Mouse (Mus musculus): Measurements from ENCODE around the gene Fhl3. TPM values are rescaled to one million over a fixed set of nuclear protein-coding genes. Genes with fewer than 3 reads are reported as not detected.

The Fhl3 gene
- polyA plus RNA-seq (2015; fragmentation: Nextera tagmentation; extraction: Ambion mirVana), result 9.4 and 10.2 TPM in 2 replicates

GRCm38 (mm10) chr4:124700248-124700971 lies at the start of gene Fhl3:
TSS of gene Fhl3 (plus strand) at chr4:124700701.
- DNase-seq (ENCODE audit: low spot score), result peak; percentile 56

GRCm38 (mm10) chr4:124652886-124653285 lies 47.6 kb upstream of the Fhl3 start:
- no peak for DNase-seq (ENCODE audit: low spot score)

- DNase-seq (ENCODE audit: low spot score), result no peak
Measured at GRCm38 (mm10) chr4:124656518-124656853, 44.0 kb upstream of the Fhl3 start, which contains the start of gene Pou3f1. TSS of gene Pou3f1 (plus strand) at chr4:124656807.

GRCm38 (mm10) chr4:124656854-124657650 lies 43.4 kb upstream of the Fhl3 start:
- peak; percentile 83 for DNase-seq (ENCODE audit: low spot score)

GRCm38 (mm10) chr4:124657781-124658180 lies 42.7 kb upstream of the Fhl3 start:
- DNase-seq (ENCODE audit: low spot score), result peak; percentile 8

GRCm38 (mm10) chr4:124658412-124658851 lies 42.1 kb upstream of the Fhl3 start:
- DNase-seq (ENCODE audit: low spot score), result peak; percentile 10

- DNase-seq (ENCODE audit: low spot score), result no peak
Measured at GRCm38 (mm10) chr4:124659251-124660217, 41.0 kb upstream of the Fhl3 start.

- DNase-seq (ENCODE audit: low spot score), result no peak
Measured at GRCm38 (mm10) chr4:124660603-124661002, 39.9 kb upstream of the Fhl3 start.

- DNase-seq (ENCODE audit: low spot score), result no peak
Measured at GRCm38 (mm10) chr4:124663034-124663433, 37.5 kb upstream of the Fhl3 start.

- DNase-seq (ENCODE audit: low spot score), result no peak
Measured at GRCm38 (mm10) chr4:124664185-124664584, 36.3 kb upstream of the Fhl3 start.

GRCm38 (mm10) chr4:124664604-124665003 lies 35.9 kb upstream of the Fhl3 start:
- DNase-seq (ENCODE audit: low spot score), result no peak

- no peak for DNase-seq (ENCODE audit: low spot score)
Measured at GRCm38 (mm10) chr4:124667476-124668033, 32.9 kb upstream of the Fhl3 start.

GRCm38 (mm10) chr4:124668078-124668477 lies 32.4 kb upstream of the Fhl3 start:
- no peak for DNase-seq (ENCODE audit: low spot score)

- no peak for DNase-seq (ENCODE audit: low spot score)
Measured at GRCm38 (mm10) chr4:124670232-124670631, 30.3 kb upstream of the Fhl3 start.

- no peak for DNase-seq (ENCODE audit: low spot score)
Measured at GRCm38 (mm10) chr4:124671583-124671982, 28.9 kb upstream of the Fhl3 start.

GRCm38 (mm10) chr4:124672347-124673320 lies 27.9 kb upstream of the Fhl3 start:
- no peak for DNase-seq (ENCODE audit: low spot score)

- DNase-seq (ENCODE audit: low spot score), result no peak
Measured at GRCm38 (mm10) chr4:124674334-124675032, 26.0 kb upstream of the Fhl3 start.

- peak; percentile 54 for DNase-seq (ENCODE audit: low spot score)
Measured at GRCm38 (mm10) chr4:124675037-124675436, 25.5 kb upstream of the Fhl3 start.

- no peak for DNase-seq (ENCODE audit: low spot score)
Measured at GRCm38 (mm10) chr4:124675958-124676357, 24.5 kb upstream of the Fhl3 start.

Measured in thymus, postnatal 0 days (tissue).